Mouse (Mus musculus) G1E (cell line): ENCODE results near the gene Tmcc3.

Experiments
- CTCF ChIP-seq: IDR thresholded peaks from 2 replicates; pipeline ENCODE4 v1.5.1; 2012; ENCODE audit warnings: low read depth, low read length, inconsistent platforms, mixed read lengths
- GATA1 ChIP-seq: IDR thresholded peaks from 2 replicates; pipeline ENCODE4 v1.6.1; 2012; ENCODE audit warnings: borderline replicate concordance, low read length, inconsistent platforms, mixed read lengths
- TAL1 ChIP-seq: conservative IDR thresholded peaks from 2 replicates; pipeline ENCODE4 v1.6.1; 2012; ENCODE audit warnings: low read depth, low read length, inconsistent platforms, mixed read lengths

DNA sequence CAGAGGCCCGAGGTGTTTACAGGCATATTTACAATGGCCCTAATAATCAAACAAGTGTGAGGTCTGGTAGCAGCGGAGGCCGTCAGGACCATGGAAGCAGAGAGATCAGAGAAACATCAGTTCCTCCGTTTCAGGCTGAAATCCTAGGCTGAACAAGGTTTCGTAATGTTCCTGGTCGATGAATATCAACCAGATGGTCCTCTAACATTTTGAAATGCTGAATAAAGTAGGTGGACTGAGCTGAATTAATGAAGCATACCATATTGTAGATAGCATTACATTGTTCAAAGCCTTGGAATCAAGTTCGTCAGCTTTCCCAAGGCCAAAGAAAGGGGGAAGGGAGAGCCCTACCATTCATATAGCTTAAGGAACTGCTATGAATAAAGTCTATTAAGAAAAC is 247.1 kb downstream of the Tmcc3 start:
- TF ChIP-seq CTCF = no peak
- no peak for TF ChIP-seq TAL1
- TF ChIP-seq GATA1 = no peak
